Mouse (Mus musculus) c-Kit-positive CD71-positive TER-119-positive erythroid progenitor cells, embryonic 14.5 days (primary cell): ENCODE data around the gene Sstr4.

ENCODE experiments used
- DNase-seq: peaks from one replicate; pipeline ENCODE4 v3.0.0-alpha.2; 2013; ENCODE audit warnings: low spot score

The Sstr4 gene

DNA sequence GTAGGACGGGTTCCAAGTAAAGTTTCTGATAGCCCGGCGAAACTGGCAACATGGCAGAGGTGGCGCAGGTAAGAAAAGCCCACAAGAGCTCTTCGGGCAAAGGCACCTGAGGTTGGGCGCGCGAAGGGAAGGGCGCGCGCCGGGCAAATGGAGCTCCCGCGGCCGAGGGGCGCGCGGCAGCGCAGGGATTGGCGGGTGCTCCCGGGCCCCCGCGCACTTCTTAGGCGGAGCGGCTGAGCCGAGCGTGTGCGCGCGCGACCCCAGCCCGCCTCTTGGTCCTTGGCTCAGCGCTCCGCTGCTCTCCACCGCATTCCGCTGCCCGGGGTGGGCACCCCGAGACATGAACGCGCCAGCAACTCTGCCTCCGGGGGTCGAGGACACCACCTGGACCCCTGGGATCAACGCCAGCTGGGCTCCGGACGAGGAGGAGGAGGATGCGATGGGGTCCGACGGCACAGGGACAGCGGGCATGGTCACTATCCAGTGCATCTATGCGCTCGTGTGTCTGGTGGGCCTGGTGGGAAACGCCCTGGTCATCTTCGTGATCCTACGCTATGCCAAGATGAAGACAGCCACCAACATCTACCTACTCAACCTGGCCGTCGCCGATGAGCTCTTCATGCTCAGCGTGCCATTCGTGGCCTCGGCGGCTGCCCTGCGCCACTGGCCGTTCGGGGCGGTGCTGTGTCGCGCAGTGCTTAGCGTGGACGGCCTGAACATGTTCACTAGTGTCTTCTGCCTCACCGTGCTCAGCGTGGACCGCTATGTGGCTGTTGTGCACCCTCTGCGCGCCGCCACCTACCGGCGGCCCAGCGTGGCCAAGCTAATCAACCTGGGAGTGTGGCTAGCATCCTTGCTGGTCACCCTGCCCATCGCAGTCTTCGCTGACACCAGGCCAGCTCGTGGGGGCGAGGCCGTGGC, at the start of gene Sstr4:
TSS of gene Sstr4 (plus strand) at position 214 of the 921 bp plus-strand sequence.
- no peak for DNase-seq

DNA sequence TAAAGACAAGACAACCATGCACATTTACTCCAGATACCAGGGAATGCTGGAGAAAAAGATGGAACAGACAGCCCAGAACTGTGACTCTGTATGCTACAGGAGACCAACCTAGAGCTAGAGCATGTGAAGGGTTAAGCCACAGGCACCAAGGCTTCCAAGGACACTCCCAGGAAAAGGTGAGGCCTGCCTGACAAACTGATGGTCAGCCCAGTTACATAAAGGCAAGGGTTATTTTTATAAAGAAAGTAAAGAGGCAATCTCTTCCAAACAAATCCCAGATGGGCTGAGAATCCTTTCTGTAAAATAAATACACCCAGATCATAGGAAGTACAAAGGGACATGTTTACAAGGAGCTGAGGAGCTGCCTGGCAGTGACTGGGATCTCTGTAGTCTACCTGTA, 49.8 kb upstream of the Sstr4 start:
- DNase-seq, result no peak

DNA sequence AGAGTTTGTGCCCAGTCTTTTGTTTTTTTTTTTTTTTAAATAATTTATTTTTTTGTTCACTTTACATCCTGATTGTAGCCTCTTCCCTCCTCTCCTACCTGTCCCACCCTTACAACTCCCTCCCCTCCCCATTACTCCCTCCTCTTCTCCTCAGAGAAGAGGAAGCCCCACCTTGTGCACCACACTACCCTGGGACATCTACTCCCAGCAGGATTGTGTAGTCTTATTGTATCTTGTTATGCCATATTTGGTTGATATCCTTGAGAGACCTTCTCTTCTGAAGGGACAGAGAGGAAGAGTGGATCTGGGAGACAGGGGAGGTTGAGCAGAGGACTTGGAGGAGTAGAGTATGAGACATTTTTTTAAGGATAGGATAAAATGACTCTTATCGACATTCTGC, 48.2 kb upstream of the Sstr4 start:
- no peak for DNase-seq

DNA sequence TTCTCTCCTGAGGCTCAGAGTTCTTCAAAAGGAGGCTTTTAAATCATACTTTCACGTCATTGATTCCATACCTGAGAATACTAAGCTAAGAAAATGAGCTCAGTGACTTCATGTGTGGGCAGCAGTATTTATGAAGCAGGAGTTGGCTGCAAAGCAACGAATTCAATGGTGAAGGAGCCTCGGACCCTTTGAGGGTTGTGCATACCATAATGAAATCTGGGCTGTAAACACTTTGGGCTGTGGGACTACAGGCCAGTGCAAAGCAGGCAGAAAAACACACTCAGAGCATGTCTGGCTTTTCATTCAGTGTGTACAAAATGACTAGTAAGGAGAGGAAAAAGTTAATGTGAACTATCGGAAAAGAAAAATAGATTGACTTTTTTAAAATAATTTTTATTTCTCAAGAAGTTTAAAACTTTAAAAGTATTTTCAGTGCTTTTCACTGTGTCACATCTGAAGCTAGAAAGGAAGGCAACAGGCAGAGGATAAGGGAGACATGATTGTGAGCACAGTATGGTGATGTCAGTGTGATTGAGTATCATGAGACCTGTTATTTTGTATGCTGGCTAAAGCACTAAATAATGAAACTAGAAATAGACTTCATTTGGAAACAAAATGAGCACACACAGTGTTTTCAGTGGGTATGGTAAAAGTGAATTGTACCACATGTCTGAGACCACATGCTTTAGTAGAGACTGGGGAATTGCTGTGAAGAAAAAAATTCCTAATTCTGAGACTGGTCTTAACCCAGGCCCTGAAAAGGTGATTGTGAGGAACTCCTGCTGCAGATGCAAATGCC, 45.4 kb upstream of the Sstr4 start:
- no peak for DNase-seq

DNA sequence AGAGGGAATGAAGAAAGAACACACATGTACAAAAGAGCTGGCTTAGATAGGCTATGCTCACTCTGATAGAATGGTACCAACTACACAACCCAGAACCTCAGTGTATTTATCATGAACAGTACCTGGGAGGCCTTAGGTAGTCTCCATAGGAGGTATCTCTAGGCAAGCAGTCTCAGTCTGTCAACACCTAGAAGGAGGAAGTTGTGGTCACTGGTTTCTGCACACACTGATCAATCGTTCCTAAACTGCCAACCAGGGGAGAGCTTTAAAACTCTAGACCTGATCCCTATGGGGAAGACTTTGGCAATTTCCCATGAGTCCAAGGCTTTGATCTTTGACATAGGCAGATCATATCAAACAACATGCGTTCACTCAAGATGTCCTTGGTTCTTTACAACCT, 44.7 kb upstream of the Sstr4 start:
- DNase-seq, result no peak

DNA sequence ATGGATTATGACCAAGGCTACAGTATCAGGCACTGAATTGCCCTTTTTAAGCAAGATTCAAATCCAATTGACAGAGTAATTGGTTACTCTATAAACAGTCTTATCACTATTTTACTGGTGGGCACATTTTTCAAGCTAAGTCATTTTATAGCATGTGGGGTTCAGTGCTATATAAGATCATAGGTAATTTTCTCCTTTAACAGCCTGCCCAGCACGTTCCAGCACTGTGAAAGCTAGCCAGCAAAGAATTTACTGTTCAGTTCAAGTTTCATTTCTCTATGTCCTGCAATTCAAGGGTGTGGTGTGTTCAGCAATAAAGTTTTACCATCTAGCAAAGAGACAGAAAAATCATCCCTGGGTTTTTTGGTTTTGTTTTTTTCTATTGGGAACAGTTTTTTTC, 42.5 kb upstream of the Sstr4 start:
- no peak for DNase-seq

DNA sequence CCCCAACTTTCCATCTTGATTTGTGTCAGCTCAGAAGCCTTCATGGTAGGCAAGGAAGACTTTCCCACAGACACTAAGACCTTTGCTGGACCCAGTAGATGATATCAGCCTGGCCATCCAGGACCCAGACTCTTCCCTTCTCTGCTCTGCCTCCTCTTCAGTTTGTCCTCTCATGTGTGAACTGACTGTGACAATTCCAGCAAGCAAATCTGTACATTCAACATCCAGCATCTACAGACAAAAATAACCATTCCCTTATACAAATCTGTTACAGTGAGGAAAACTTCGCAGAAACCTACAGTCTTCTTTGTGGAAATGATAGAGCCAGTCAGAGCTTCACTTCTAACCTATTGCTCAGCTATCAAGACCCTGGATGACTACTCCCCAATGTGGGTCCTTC, 38.0 kb upstream of the Sstr4 start:
- DNase-seq, result no peak

DNA sequence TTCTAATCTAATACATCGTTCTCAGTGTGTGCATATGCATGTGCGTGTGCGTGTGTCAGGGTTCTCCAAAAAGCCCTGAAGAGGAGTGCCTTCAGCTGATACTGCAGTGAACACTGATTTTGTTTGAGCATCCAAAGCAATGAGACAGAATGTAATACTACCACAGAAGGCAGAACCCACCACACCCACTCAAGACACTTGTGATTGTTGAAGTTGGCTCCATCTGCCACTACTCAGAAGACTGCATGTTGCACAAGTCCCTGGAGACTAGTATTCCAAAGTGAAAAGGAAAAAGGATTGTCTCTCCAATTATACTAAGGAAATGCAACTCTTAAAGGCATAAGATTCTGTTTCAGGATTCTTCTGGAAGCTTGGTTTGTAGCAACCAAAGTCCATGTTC, 30.6 kb upstream of the Sstr4 start:
- no peak for DNase-seq

DNA sequence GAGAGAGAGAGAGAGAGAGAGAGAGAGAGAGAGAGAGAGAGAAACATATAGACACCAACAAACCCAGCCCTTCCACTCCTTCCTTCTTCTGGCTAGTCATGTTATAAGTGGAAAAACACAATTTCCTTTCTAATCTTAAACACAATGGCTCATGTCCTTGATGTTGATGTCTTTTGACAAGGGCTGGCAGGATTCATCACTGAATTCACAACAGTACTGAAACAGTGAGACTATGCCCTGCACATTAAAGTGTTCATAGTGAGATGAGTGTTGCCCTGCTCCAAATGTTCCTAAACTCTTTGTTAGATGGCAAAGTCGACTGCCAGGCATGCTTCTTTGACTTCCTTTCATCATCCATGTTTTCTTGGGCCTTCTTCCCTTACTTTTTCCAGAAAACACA, 29.9 kb upstream of the Sstr4 start:
- DNase-seq, result no peak

DNA sequence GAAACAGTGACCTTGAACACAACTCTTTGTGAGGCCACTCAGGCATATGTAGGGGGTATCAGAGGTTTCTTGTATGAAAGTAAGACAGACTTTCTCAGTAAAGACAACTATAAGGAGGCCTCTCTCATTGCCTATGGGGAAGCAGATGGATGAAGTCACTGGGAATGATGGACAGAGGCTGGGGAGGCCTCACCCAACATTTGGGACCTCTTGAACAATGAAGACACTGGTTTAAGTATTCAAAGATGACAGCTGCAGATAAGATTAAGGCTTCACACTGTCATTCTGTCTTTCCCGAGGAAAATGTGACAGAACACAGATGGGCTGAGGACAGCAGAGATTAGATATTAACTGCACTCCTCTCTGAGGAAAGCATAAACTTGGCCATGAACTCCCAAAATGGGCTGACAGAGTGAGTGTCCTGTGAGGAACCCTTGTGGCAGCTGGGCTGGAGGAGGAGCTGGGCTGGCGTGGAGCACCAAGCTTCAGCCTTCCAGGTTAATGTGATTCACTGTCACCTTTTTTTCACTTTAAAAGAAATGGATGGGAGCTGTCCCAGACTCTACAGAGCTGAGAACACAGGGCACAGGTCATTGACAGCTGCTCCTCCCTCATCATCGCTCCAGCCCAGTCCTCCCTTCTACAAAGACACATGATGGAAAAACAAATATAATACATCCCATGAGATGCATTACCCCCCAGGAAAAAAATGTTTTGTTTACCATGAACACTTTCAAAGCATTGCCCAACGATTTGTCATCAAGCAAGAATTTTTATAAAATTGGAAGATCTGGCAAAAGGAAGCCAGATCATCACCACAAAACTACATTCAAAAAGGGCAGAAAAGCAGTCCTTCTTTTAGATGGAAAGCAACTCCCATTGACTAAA, 23.2 kb upstream of the Sstr4 start:
- no peak for DNase-seq

DNA sequence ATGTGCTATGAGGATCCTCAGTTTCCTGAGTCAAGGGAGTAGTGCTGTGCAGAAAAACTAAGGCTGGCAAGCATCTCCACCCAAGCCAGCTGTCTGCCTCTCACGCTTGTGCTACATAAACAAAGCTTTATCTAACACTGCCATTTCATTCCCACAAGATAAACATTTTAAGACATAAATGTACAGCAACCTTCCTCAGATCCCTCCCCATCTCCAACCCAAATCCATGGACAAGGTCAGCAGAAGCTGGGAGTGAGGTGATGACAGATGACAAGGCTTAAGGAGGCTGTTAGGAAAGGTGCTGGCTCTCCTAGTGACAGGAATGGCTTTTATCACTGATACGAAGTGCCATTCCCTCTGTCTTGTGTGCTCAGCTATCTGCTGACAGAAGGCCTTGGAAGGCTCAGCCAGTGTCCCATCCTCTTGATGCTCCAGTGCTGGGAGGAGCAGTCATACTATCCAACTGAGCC, 21.5 kb upstream of the Sstr4 start:
- DNase-seq, result no peak

DNA sequence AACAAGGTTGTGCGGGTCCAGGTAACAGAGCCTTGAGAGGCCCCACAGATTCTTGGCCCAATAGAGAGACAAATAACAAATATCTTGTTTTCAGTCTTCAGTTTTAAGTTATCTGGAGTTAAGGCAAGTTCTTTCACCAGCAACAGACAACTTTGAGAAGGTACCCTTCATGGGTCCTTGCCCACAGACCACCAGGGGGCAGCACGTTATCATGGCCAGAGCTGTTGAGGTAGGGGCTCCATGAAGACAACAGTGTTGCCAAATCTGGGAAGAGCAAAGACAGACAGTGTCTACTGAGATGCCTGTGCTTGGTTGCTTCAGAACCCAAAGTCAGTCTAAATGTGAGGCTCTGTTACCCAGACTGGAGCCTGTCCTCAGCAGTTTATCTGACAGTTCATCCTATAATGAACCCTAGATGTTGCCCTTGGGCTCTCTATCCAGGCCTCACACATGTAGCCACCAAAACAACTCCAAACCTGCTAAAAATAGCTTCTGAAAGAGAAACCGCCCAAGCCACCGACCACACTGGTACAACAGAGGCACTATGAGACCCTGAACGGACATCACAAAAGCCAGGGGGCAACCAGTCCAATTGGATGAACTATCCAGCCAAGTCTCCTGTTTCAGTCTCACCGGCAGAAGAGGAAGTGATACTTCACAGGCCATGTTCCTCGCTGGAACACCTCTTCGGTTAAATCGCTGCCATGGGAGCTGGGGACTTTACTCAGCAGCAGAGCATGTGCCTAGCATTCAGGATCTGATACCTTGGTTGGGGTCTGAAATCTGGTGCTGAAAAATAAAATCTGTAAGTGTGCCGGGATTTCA, 19.6 kb upstream of the Sstr4 start:
- DNase-seq, result peak; percentile 4

DNA sequence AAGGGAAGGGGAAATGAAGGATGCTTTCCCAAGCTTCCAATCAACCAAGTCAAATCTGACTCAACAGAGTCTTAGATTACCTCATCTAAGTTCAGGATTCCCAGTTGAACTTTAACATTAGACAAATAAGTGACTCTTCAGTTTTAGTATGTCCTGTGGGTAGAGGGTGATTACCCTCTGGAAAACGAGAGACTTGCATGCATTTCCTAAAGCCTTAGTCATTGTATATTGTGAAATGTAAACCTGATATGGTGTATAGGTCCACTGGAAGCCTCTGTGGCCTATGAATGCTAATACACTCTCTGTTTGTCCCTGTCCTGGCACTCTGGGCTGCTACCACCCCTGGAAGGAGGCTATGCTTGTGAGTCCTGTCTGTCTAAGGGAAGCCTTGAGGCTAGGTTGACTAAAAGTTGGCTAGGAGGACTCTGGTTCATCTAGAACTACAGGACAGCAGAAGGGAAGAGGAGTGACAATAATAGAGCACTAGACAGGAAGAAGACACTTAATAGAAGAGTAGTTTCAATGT, 16.3 kb upstream of the Sstr4 start:
- DNase-seq, result no peak

DNA sequence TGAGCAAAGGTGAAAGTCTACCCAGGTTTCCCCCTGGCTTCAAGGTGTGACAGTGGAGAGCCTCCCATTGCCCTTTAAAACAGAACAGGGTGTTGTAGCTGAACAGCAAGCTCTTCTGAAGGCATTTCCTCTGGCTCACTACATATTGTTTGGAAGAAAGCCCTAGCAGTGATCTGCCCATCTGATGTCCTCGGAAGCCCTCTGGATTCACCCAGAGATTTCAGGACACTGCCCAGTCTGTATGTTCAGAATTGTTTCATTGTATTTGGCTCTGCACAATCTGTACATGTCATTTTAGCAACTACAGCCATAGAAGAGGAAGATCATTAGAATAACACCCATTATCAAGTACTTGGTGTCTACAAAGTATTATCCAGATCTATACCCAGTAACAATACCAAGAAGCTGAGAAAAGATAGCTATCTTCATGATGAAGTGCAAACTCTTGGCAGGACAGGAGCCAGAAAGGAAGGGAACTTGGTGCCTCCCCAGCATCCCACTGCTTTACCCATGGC, 15.2 kb upstream of the Sstr4 start:
- no peak for DNase-seq

DNA sequence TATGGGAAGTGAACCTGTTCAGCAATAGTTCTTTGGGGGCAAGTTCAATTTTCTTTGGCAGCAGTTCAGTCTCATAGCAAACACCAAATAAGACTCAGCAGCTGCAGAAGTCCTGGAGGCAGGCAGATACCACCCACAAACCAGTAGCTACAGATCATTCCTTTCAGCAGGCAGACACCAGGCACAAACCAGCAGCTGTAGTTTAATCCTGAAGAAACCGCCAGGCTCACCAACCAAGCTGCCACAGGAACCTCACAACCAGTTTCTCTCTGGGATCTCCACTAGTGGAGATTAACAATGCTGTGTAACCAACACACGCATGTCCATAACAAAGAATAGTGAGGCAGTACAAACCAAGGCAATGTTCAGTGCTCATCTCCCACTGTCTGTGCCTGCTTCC, 14.1 kb upstream of the Sstr4 start:
- no peak for DNase-seq

DNA sequence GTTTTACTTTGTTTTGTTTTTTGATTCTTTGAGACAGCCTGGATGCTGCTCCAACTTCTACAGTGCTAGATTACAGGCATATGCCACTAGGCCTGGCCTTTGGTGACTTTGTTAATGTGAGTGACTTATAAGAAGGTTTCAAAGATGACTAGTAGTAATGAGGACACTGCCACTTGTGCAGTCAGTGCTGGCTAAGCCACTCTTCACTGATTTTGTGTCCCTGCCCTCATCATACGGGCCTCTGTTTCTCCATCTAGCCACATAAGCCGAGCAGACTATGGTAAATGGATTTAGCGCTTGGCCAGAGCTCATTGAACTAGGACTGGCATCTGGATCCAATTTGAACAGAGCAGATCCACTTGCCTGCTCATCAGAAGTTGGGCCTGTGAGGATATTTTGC, 8.7 kb upstream of the Sstr4 start:
- no peak for DNase-seq

DNA sequence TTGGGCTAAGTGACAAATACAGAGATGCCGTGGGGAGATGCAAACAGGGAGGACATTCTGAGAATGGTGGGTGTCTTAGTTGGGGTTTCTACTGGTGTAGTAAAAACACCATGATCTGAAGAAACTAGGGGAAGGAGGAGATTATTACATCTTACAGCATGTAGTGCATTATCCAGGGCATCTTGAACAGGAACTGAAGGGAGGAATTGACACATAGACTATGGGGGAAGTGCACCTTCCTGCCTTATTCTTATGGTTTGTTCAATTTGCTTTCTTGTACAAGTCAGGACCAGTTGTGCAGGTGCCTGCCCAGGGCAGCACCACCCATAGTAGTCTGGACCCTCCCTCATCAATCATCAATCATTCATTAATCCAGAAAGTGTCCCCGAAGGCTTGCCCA, 8.2 kb upstream of the Sstr4 start:
- DNase-seq, result no peak

DNA sequence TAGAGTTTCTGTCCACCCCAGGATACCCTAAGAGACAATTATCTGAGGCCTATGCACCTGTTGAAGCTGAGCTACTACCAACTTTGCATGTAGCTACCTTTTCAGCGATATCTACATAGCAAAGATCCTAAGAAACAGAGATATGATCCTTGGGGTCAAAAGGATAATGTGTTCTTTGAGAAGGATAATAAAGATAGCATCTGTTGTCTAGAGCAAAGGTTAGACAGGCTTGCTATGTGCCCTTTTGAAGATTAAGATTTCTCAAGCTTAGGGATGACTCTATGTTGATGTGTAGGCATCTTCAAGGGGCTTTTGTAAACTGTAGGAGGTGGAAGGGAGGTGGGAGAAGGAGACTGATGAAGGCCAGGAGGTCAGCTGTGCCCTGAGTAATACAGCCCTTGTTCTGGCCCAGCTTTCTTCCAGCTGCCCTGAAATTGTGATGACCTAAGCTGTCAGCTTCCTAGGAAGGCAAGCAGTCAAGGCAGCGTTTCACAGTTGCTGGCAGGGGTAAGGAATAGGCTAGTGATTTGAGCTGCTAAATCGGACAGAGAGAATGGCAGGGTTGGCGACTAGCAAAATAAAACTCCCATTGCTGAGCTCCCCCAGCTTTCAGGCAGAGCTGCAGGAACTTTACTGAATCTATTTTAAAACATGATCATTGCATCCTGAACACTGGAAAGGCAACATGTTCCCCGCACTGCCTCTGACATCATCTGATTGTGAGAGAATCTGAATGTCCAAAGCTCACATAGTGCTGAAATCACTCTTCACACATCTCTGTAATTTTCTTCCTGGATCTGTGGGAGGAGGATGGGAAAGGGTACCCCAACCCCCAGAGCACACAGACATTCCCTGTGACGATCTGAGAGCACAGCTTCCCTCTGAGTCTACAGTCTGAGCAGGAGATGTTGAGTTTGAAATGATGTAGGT, 7.2 kb upstream of the Sstr4 start:
- no peak for DNase-seq

DNA sequence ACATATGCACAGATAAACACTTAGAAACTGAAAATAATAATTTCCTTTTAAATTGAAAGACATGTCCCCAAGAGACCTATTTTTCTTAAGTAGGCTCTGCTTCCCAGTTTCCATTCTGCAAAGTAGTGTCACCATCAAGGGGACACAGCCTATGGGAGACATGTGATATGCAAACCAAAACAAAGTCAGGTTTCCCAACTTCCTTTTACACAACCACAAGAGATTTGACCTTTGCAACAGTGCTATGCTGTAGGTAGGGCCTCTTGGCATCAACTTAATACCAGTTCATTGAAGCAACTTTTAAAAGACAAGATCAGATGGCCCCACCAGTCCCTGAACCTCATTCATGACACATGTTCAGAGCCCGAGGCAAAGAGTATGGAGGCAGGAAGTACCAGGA, 2.0 kb upstream of the Sstr4 start:
- DNase-seq, result no peak

DNA sequence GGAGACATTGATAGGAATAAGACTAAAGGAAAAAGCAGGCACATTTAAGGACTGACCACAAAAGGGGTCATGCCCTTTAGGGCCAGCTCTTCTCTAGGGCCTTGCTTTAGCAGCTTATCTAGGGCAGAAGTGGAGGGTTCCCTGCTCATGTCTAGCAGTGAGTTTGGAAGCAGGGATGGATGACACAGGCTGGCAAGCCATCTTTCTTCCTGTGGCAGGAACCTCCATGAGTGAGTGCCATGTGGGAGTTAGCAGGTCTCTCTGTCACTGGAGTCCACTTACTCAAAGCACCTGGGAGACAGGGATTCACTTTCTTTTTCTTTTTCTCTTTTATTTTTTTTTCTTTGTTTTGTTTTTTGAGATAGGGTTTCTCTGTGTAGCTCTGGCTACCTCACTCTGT, 1.3 kb upstream of the Sstr4 start:
- no peak for DNase-seq
